In the genomic region with DNA sequence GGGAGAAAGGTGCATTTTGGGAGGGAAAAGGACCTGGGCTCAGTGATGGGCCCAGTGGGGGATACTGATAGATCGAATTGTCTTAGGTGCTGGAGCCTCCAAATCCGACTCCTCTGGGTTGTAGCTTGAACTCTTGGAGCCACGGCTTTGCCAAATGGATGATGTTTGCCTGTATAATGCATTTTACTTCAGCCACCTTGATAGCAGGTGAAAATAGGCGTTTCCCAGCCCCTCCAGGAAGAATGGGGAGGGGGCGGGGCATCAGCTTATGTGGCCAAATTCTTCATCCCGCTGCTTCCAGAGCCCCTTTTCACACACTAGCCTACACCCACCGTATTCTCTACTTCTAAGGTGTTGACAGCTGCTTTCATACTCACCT, we compare ENCODE assay signal across 9 mouse cellular contexts. TPM values are rescaled to one million over a fixed set of nuclear protein-coding genes. Genes with fewer than 3 reads are reported as not detected.
DNase-seq lines count a peak whose midpoint lies in the region; ATAC-seq and TF ChIP-seq lines count a peak whose summit lies in the region.
"Had no signal": no experiment of that assay in that cellular context is flagged by ENCODE, and none has a peak within 500 bp of the region (broad histone marks: within the 10 kb centered on the region; RNA-seq: fewer than 3 reads in every experiment).

No protein-coding gene starts in this region.

- WGBS in kidney, embryonic 16.5 days, result 22% methylated on average over 7 of the region's 7 CpGs
- 14% methylated on average over 7 of the region's 7 CpGs for WGBS in forebrain, embryonic 10.5 days
- 14% methylated on average over 7 of the region's 7 CpGs for WGBS in hindbrain, postnatal 0 days

- peak overlapping the region; percentile 62 for H3K4me3 ChIP-seq in kidney, embryonic 16.5 days (ENCODE audit: low read length)
- peak overlapping the region; percentile 84 for H3K4me3 ChIP-seq in forebrain, embryonic 10.5 days
- peak overlapping the region; percentile 86 for H3K4me3 ChIP-seq in hindbrain, postnatal 0 days (ENCODE audit: low read length)
- peak overlapping the region; percentile 45 for H3K4me3 ChIP-seq in myocyte

- H3K27ac ChIP-seq in kidney, embryonic 16.5 days (ENCODE audit: low read length), result no peak overlapping the region
- no peak overlapping the region for H3K27ac ChIP-seq in forebrain, embryonic 10.5 days
- no peak overlapping the region for H3K27ac ChIP-seq in hindbrain, postnatal 0 days

- TF ChIP-seq CTCF in hindbrain, postnatal 0 days (IDR thresholded peaks at IDR 0.05; ENCODE audit: low read depth), result no peak

- peak overlapping the region; percentile 79 for H3K9ac ChIP-seq in kidney, embryonic 16.5 days (replicated peaks; ENCODE audit: low read length)
- H3K9ac ChIP-seq in hindbrain, postnatal 0 days (replicated peaks; ENCODE audit: low read length), result peak overlapping the region; percentile 90

- ATAC-seq in kidney, embryonic 16.5 days (ENCODE audit: low FRiP score, low TSS enrichment), result no peak
- 0 out of 2 replicates have a peak, but pooled peaks have one; percentile 1 for ATAC-seq in hindbrain, postnatal 0 days
- ATAC-seq in erythroid progenitor cell, adult 5-6 weeks (replicated peaks; ENCODE audit: low FRiP score, poor library complexity, severe bottlenecking), result no peak

- H3K27me3 ChIP-seq in kidney, embryonic 16.5 days (ENCODE audit: insufficient read depth, low read length), result no peaks in the 10 kb centered on the region
- no peaks in the 10 kb centered on the region for H3K27me3 ChIP-seq in forebrain, embryonic 10.5 days (ENCODE audit: poor library complexity, severe bottlenecking)
- no peaks in the 10 kb centered on the region for H3K27me3 ChIP-seq in hindbrain, postnatal 0 days (ENCODE audit: insufficient read depth, low read length)
- no peaks in the 10 kb centered on the region for H3K27me3 ChIP-seq in myocyte (ENCODE audit: control insufficient read depth, insufficient read depth, insufficient read length)

- no peak for DNase-seq in kidney, postnatal 36 days
- DNase-seq in forebrain, embryonic 10.5 days (ENCODE audit: extremely low spot score, low spot score), result no peak
- no peak for DNase-seq in hindbrain, postnatal 0 days (ENCODE audit: low spot score)
- DNase-seq in left cerebral cortex, adult 18-20 months (ENCODE audit: low spot score in 2 of 2), result no peak
- no peak for DNase-seq in thymus, postnatal 25 days
- DNase-seq: kidney, adult 8-10 months had no signal

- no peaks in the 10 kb centered on the region for H3K9me3 ChIP-seq in kidney, embryonic 16.5 days (ENCODE audit: low read length)
- no peaks in the 10 kb centered on the region for H3K9me3 ChIP-seq in forebrain, embryonic 10.5 days
- no peaks in the 10 kb centered on the region for H3K9me3 ChIP-seq in hindbrain, postnatal 0 days (ENCODE audit: low read length)

- peak overlapping the region; percentile 80 for H3K4me2 ChIP-seq in kidney, embryonic 16.5 days (replicated peaks; ENCODE audit: low read depth, low read length)
- H3K4me2 ChIP-seq in hindbrain, postnatal 0 days (ENCODE audit: low read depth, low read length), result peak overlapping the region; percentile 83
- no peak overlapping the region for H3K4me2 ChIP-seq in myocyte (ENCODE audit: low read depth)

- no peak for TF ChIP-seq POLR2A in myocyte (IDR thresholded peaks at IDR 0.05; ENCODE audit: insufficient read length, low read depth)

- no peaks in the 10 kb centered on the region for H3K79me2 ChIP-seq in myocyte (ENCODE audit: control insufficient read depth, insufficient read depth)

- no peaks in the 10 kb centered on the region for H3K36me3 ChIP-seq in kidney, embryonic 16.5 days (ENCODE audit: insufficient read depth, low read length)
- peaks cover 7% of the 10 kb centered on the region for H3K36me3 ChIP-seq in forebrain, embryonic 10.5 days (replicated peaks)
- no peaks in the 10 kb centered on the region for H3K36me3 ChIP-seq in hindbrain, postnatal 0 days (ENCODE audit: insufficient read depth, low read length)
- H3K36me3 ChIP-seq in myocyte (ENCODE audit: control insufficient read depth, insufficient read depth), result no peaks in the 10 kb centered on the region

- peaks cover 31% of the 10 kb centered on the region for H3K4me1 ChIP-seq in kidney, embryonic 16.5 days (ENCODE audit: insufficient read depth, low read length)
- H3K4me1 ChIP-seq in forebrain, embryonic 10.5 days, result peaks cover 48% of the 10 kb centered on the region
- peaks cover 9% of the 10 kb centered on the region; the same call in 1 of the 2 replicates for H3K4me1 ChIP-seq in hindbrain, postnatal 0 days (ENCODE audit: insufficient read depth, low read length)

- H3ac ChIP-seq in myocyte (ENCODE audit: control insufficient read depth, insufficient read length), result no peak overlapping the region

TF ChIP-seq in myocyte, 11 proteins besides CTCF, POLR2A, EP300 and RAD21:
- TF ChIP-seq TCF3 (IDR thresholded peaks at IDR 0.05; ENCODE audit: insufficient read length, low read depth), result no peak
- TF ChIP-seq MAX (IDR thresholded peaks at IDR 0.05; ENCODE audit: low read depth), result no peak
- no peak for TF ChIP-seq REST (IDR thresholded peaks at IDR 0.05; ENCODE audit: insufficient read depth, insufficient read length)
- TF ChIP-seq CEBPB (IDR thresholded peaks at IDR 0.05; ENCODE audit: insufficient read depth, poor library complexity, severe bottlenecking), result no peak
- TF ChIP-seq USF1 (IDR thresholded peaks at IDR 0.05; ENCODE audit: low read depth), result no peak
- TF ChIP-seq MYOD1 (IDR thresholded peaks at IDR 0.05; ENCODE audit: control insufficient read depth in 1 of 3, insufficient read length in 2 of 3, low read depth in 2 of 3), result no peak
- TF ChIP-seq MYOG (IDR thresholded peaks at IDR 0.05; ENCODE audit: control insufficient read depth in 1 of 3, insufficient read depth in 1 of 3, insufficient read length in 2 of 3, low read depth in 2 of 3), result no peak
- no peak for TF ChIP-seq POLR2AphosphoS2 (IDR thresholded peaks at IDR 0.05; ENCODE audit: insufficient read length, low read depth)
- TF ChIP-seq E2F4 (IDR thresholded peaks at IDR 0.05; ENCODE audit: insufficient read depth), result no peak
- TF ChIP-seq SRF (IDR thresholded peaks at IDR 0.05; ENCODE audit: control insufficient read depth, insufficient read length, low read depth), result no peak
- TF ChIP-seq TCF12 (IDR thresholded peaks at IDR 0.05; ENCODE audit: insufficient read depth, poor library complexity, severe bottlenecking), result no peak

RNA-seq across cellular contexts. Expression of a gene that starts 12.6 kb away (rescaled TPM):
- 1.3 TPM in 2 replicates for polyA plus RNA-seq in kidney, embryonic 16.5 days (2015; fragmentation: Nextera tagmentation; extraction: Ambion mirVana)
- 1.5 and 1.8 TPM in 2 replicates for polyA plus RNA-seq in forebrain, embryonic 10.5 days (2016; fragmentation: Nextera tagmentation; extraction: Ambion mirVana)
- total RNA-seq in hindbrain, postnatal 0 days (2014; rRNA removed), result 49.7 and 52.0 TPM in 2 replicates
- polyA plus RNA-seq in hindbrain, postnatal 0 days (2015; fragmentation: Nextera tagmentation; extraction: Ambion mirVana), result 2.1 and 2.4 TPM in 2 replicates
- 1.8 TPM for polyA plus RNA-seq in myocyte (2012; fragmentation: generic; extraction: Trizol)
- not detected in 2 replicates for total RNA-seq in erythroid progenitor cell, adult 5-6 weeks (2015; ENCODE audit: low replicate concordance)
- total RNA-seq in erythroid progenitor cell, adult 5-6 weeks (2017; ENCODE audit: low replicate concordance), result 0.26 TPM in 1 of 2 replicates, not detected in the other
- 1 to 10 TPM; 6.9 to 9.8 TPM for total RNA-seq in left cerebral cortex, adult 18-20 months (2021)

RNA-seq across cellular contexts. Expression of a gene that starts 46.2 kb away (rescaled TPM):
- polyA plus RNA-seq in kidney, embryonic 16.5 days (2015; fragmentation: Nextera tagmentation; extraction: Ambion mirVana), result 112 and 115 TPM in 2 replicates
- 93.1 and 98.9 TPM in 2 replicates for polyA plus RNA-seq in forebrain, embryonic 10.5 days (2016; fragmentation: Nextera tagmentation; extraction: Ambion mirVana)
- total RNA-seq in hindbrain, postnatal 0 days (2014; rRNA removed), result 37.1 and 37.9 TPM in 2 replicates
- polyA plus RNA-seq in hindbrain, postnatal 0 days (2015; fragmentation: Nextera tagmentation; extraction: Ambion mirVana), result 124 and 129 TPM in 2 replicates
- polyA plus RNA-seq in myocyte (2012; fragmentation: generic; extraction: Trizol), result 35.8 TPM
- 23.8 and 31.9 TPM in 2 replicates for total RNA-seq in erythroid progenitor cell, adult 5-6 weeks (2015; ENCODE audit: low replicate concordance)
- total RNA-seq in erythroid progenitor cell, adult 5-6 weeks (2017; ENCODE audit: low replicate concordance), result 27.5 and 53.9 TPM in 2 replicates
- 10 to 100 TPM; 52.9 to 64.1 TPM for total RNA-seq in left cerebral cortex, adult 18-20 months (2021)
